ENCODE assay signal across 8 mouse cellular contexts in the genomic region with DNA sequence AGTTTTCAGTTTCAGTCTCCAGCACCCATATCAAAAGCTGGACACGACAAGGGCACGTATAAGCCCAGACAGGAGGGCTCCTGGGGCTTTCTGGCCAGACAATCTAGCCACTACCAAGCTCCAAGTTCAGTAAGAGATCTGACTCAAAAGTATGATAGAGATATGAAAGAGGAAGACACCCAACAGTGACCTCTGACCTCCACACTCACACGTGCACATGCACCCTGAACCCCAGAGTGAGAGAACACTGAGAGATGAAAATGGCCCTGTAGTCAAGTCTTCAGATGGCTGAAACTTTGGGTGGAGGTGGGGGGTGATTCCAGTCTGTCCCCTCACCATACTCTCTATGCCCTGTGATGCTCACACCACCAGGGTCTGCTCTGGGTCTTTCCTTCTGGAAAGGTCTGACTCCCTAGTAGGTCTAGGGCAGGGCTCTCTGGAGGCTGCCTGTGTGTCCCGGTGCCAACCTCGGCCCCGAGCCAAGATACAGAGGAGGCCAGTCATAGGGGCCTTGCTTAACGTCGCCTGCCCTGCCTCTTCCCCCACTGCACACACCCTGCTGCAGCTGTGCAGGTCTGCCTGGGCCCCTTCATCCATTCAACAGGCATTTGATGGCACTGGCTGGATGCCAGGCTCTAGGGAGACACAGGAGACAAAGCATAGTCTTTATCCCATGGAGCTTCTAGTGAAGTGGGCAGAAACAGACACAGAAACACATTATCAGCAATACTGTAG. TPM values are rescaled to one million over a fixed set of nuclear protein-coding genes. Genes with fewer than 3 reads are reported as not detected.
A peak's percentile ranks its signal among the peaks of the same experiment; 100 is the strongest.
DNase-seq lines count a peak whose midpoint lies in the region; ATAC-seq and TF ChIP-seq lines count a peak whose summit lies in the region.

No protein-coding gene starts in this region.

- TF ChIP-seq EP300 in liver, embryonic 14.5 days (IDR thresholded peaks at IDR 0.05; ENCODE audit: low read depth), result no peak

- H3K27ac ChIP-seq in intestine, postnatal 0 days (ENCODE audit: low read depth, low read length), result peak overlapping the region; percentile 81
- H3K27ac ChIP-seq in liver, embryonic 14.5 days, result peak overlapping the region; percentile 55
- H3K27ac ChIP-seq in neural tube, embryonic 13.5 days (replicated peaks), result peak overlapping the region; percentile 86

- H3K4me3 ChIP-seq in intestine, postnatal 0 days (ENCODE audit: low read depth, low read length), result no peak overlapping the region
- H3K4me3 ChIP-seq in liver, embryonic 14.5 days (ENCODE audit: insufficient read depth in 1 of 2, low read depth in 2 of 2, low read length in 2 of 2), result no peak overlapping the region
- no peak overlapping the region for H3K4me3 ChIP-seq in neural tube, embryonic 13.5 days

- DNase-seq in retina, postnatal 1 day, result peak; percentile 92
- DNase-seq in retina, embryonic 14.5 days (ENCODE audit: low spot score), result no peak
- peak; percentile 54 to 59 for DNase-seq in cerebellum, postnatal 36 days
- DNase-seq in heart, adult 18-20 months, result peak; percentile 84
- DNase-seq in liver, embryonic 14.5 days (ENCODE audit: low read depth in 3 of 3, low spot score in 3 of 3), result no peak

- peak; percentile 87 for ATAC-seq in intestine, postnatal 0 days
- ATAC-seq in liver, embryonic 14.5 days (ENCODE audit: insufficient read depth), result peak; percentile 60
- ATAC-seq in neural tube, embryonic 13.5 days (ENCODE audit: low read depth), result peak; percentile 88
- no peak for ATAC-seq in inflammation-experienced regulatory T-cells, adult 6 months

- peak; percentile 24; the same call in 1 of the 2 replicates for TF ChIP-seq CTCF in intestine, postnatal 0 days (IDR thresholded peaks at IDR 0.05; ENCODE audit: low read depth)
- TF ChIP-seq CTCF in liver, embryonic 14.5 days (IDR thresholded peaks at IDR 0.05; ENCODE audit: low read depth), result no peak

- 0 out of 2 replicates have a peak overlapping the region, but pooled peaks have one; percentile 18 for H3K9ac ChIP-seq in intestine, postnatal 0 days (ENCODE audit: low read depth, low read length)
- peak overlapping the region; percentile 42 for H3K9ac ChIP-seq in liver, embryonic 14.5 days (replicated peaks)
- H3K9ac ChIP-seq in neural tube, embryonic 13.5 days, result 0 out of 2 replicates have a peak overlapping the region, but pooled peaks have one; percentile 31

- H3K9me3 ChIP-seq in intestine, postnatal 0 days (ENCODE audit: control insufficient read depth), result no peaks in the 10 kb centered on the region
- no peaks in the 10 kb centered on the region for H3K9me3 ChIP-seq in liver, embryonic 14.5 days (ENCODE audit: control insufficient read depth, low read length)
- no peaks in the 10 kb centered on the region for H3K9me3 ChIP-seq in neural tube, embryonic 13.5 days

- peaks cover 64% of the 10 kb centered on the region for H3K4me1 ChIP-seq in intestine, postnatal 0 days (replicated peaks; ENCODE audit: control insufficient read depth, insufficient read depth, low read length)
- peaks cover 64 to 65% of the 10 kb centered on the region in 2 experiments for H3K4me1 ChIP-seq in liver, embryonic 14.5 days (replicated peaks; ENCODE audit: control insufficient read depth in 2 of 2, insufficient read depth in 2 of 2, low read length in 1 of 2)
- peaks cover 82% of the 10 kb centered on the region for H3K4me1 ChIP-seq in neural tube, embryonic 13.5 days (replicated peaks)

- H3K27me3 ChIP-seq in intestine, postnatal 0 days (replicated peaks; ENCODE audit: control insufficient read depth, insufficient read depth, low read length), result no peaks in the 10 kb centered on the region
- H3K27me3 ChIP-seq in liver, embryonic 14.5 days (ENCODE audit: control insufficient read depth, insufficient read depth, low read length), result no peaks in the 10 kb centered on the region
- H3K27me3 ChIP-seq in neural tube, embryonic 13.5 days, result no peaks in the 10 kb centered on the region

- WGBS in intestine, postnatal 0 days, result 21% methylated on average over 8 of the region's 8 CpGs
- 8% methylated on average over 8 of the region's 8 CpGs for WGBS in liver, embryonic 14.5 days (ENCODE audit: insufficient replicate concordance)
- 43% methylated on average over 8 of the region's 8 CpGs for WGBS in neural tube, embryonic 13.5 days

- H3K4me2 ChIP-seq in intestine, postnatal 0 days (replicated peaks; ENCODE audit: low read depth), result peak overlapping the region; percentile 35
- H3K4me2 ChIP-seq in liver, embryonic 14.5 days (ENCODE audit: low read depth), result peak overlapping the region; percentile 39
- peak overlapping the region; percentile 34 for H3K4me2 ChIP-seq in neural tube, embryonic 13.5 days

- H3K36me3 ChIP-seq in intestine, postnatal 0 days (ENCODE audit: control insufficient read depth, insufficient read depth), result no peaks in the 10 kb centered on the region
- peaks cover 3% of the 10 kb centered on the region for H3K36me3 ChIP-seq in liver, embryonic 14.5 days (replicated peaks; ENCODE audit: control insufficient read depth, insufficient read depth, low read depth)
- no peaks in the 10 kb centered on the region for H3K36me3 ChIP-seq in neural tube, embryonic 13.5 days

RNA-seq across cellular contexts. Expression of a gene that starts 32.6 kb away (rescaled TPM):
- total RNA-seq in heart, adult 18-20 months (2021), result under 1 TPM in 1 of 2 experiments, not detected in 1; 0.22 TPM
- polyA plus RNA-seq in intestine, postnatal 0 days (2015; fragmentation: Nextera tagmentation; extraction: Ambion mirVana), result 0.30 and 0.43 TPM in 2 replicates
- 0.09 and 0.10 TPM in 2 replicates for polyA plus RNA-seq in liver, embryonic 14.5 days (2012; rRNA removed)
- polyA plus RNA-seq in liver, embryonic 14.5 days (2014; fragmentation: Nextera tagmentation; extraction: Ambion mirVana), result 0.05 and 0.11 TPM in 2 replicates
- polyA plus RNA-seq in neural tube, embryonic 13.5 days (2015; fragmentation: Nextera tagmentation; extraction: Ambion mirVana), result 3.1 and 3.7 TPM in 2 replicates
- polyA plus RNA-seq in inflammation-experienced regulatory T-cells, adult 6 months (2017; shearing (Covaris generic)), result under 1 TPM in 2 of 3 experiments, not detected in 1; 0.40 to 0.44 TPM

RNA-seq across cellular contexts. Expression of a gene that starts 37.8 kb away (rescaled TPM):
- total RNA-seq in heart, adult 18-20 months (2021), result 10 to 100 TPM; 10.5 to 13.3 TPM
- polyA plus RNA-seq in intestine, postnatal 0 days (2015; fragmentation: Nextera tagmentation; extraction: Ambion mirVana), result 4.4 and 4.9 TPM in 2 replicates
- 3.9 and 4.3 TPM in 2 replicates for polyA plus RNA-seq in liver, embryonic 14.5 days (2012; rRNA removed)
- polyA plus RNA-seq in liver, embryonic 14.5 days (2014; fragmentation: Nextera tagmentation; extraction: Ambion mirVana), result 4.5 and 5.1 TPM in 2 replicates
- polyA plus RNA-seq in neural tube, embryonic 13.5 days (2015; fragmentation: Nextera tagmentation; extraction: Ambion mirVana), result 4.9 TPM in 2 replicates
- 1 to 10 TPM; 3.9 to 9.5 (median 7.2) TPM for polyA plus RNA-seq in inflammation-experienced regulatory T-cells, adult 6 months (2017; shearing (Covaris generic))

Comparison
In these comparisons a context has a peak if more than half of its experiments do, and no peak if none do; other contexts are left out.
1. DNase-seq: peak in retina, postnatal 1 day (single experiment), cerebellum, postnatal 36 days (2 of 2) and heart, adult 18-20 months (2 of 2); none in retina, embryonic 14.5 days (single experiment) and liver, embryonic 14.5 days (0 of 3).
2. Peak in every context shown above with its lines, with median percentiles within 50 percentile points of each other: H3K27ac ChIP-seq, H3K4me2 ChIP-seq and H3K9ac ChIP-seq.